Mouse (Mus musculus) neural tube, embryonic 12.5 days (tissue): ENCODE data around the gene Hmgn3. TPM values are rescaled to one million over a fixed set of nuclear protein-coding genes. Genes with fewer than 3 reads are reported as not detected.
A peak's percentile ranks its signal among the peaks of the same experiment; 100 is the strongest.
"Not testable (repeated sequence)": the region's sequence is repeated elsewhere in the genome, so short reads cannot be mapped to it uniquely, and the experiment has no call there.

ENCODE experiments used
- ATAC-seq: fragments of 200-750 bp; cut with Nextera tagmentation; 2 replicates; pipeline ENCODE4 v1.8.0; 2017; ENCODE audit warnings: low read depth, mild to moderate bottlenecking, moderate TSS enrichment, moderate library complexity; ENCODE audit not compliant: low FRiP score
- H3K27ac ChIP-seq: fragments of 300-500 bp; sonication (generic); 2 replicates; pipeline ENCODE4 v1.5.1; 2016
- H3K27me3 ChIP-seq: fragments of 300-500 bp; sonication (generic); replicated peaks from 2 replicates; pipeline ENCODE4 v1.6.1; 2016; ENCODE audit warnings: mild to moderate bottlenecking
- H3K36me3 ChIP-seq: fragments of 300-500 bp; sonication (generic); 2 replicates; pipeline ENCODE4 v1.6.1; 2016; ENCODE audit warnings: mild to moderate bottlenecking
- H3K4me1 ChIP-seq: fragments of 300-500 bp; sonication (generic); 2 replicates; pipeline ENCODE4 v1.6.1; 2016
- H3K4me2 ChIP-seq: fragments of 300-500 bp; sonication (generic); replicated peaks from 2 replicates; pipeline ENCODE4 v1.6.1; 2016; ENCODE audit warnings: mild to moderate bottlenecking
- H3K4me3 ChIP-seq: fragments of 300-500 bp; sonication (generic); 2 replicates; pipeline ENCODE4 v1.5.1; 2016
- H3K9ac ChIP-seq: fragments of 300-500 bp; sonication (generic); 2 replicates; pipeline ENCODE4 v1.6.1; 2016; ENCODE audit warnings: mild to moderate bottlenecking
- H3K9me3 ChIP-seq: fragments of 300-500 bp; sonication (generic); 2 replicates; pipeline ENCODE4 v1.6.1; 2016; ENCODE audit warnings: mild to moderate bottlenecking
- WGBS: fragments of 180-500 bp; shearing (Covaris S2); methylation state at CpG from one replicate; pipeline ENCODE4 v1.1.7; 2016; 5-methylcytosine and 5-hydroxymethylcytosine counted together
- polyA plus RNA-seq: library from polyadenylated mRNA; unstranded; fragments of >200 nt; fragmentation: Nextera tagmentation; extraction: Ambion mirVana; gene quantifications from 2 replicates; pipeline ENCODE4 v1.2.1, GENCODE M21; 2016

Hmgn3 gene
- 101 and 111 TPM in 2 replicates for polyA plus RNA-seq

DNA sequence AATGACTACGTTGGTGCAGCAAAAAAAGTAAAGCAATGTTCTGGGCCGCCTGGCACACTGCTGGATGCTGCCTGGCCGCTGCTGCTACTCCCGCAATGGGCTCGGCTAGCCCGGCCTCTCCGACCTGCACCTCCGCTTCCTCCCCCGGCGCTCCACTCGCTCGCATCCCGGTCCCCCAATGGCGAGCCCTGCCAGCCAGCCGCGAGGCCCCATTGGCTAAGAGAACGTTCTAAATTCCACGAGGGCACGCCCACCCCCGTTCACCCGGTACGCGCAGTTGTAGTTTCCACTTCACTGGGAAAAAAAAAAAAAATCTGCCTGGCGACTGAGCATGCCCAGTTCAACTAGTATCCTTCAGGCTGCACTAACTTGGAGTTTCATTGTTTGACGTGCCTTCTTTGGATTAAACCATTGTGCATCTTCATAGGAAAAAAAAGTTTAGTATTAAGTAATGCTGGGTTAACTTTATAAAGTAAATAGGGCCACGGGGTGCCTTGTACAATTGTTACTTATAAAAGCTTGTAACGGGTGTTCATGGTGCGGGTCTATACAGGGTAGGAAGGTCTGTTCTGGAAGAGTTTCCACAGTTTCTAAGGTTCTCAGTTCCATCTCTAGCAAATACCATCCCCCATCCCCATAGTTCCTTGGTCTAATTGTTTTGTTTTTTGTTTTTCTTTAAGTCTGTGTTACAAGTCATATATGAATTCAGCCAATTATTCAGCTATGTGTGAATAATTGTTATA lies at the start of gene Hmgn3:
Hmgn3 (minus strand) TSS at position 240 of the 743 bp plus-strand sequence.
- H3K27me3 ChIP-seq = no peaks in the 10 kb centered on the region
- 9% methylated on average over 28 of the region's 28 CpGs for WGBS
- no peak within 1 kb of the TSS for H3K27ac ChIP-seq
- H3K4me2 ChIP-seq = peak within 1 kb of the TSS; percentile 82
- no peaks in the 10 kb centered on the region for H3K36me3 ChIP-seq
- peak within 1 kb of the TSS; percentile 51 for H3K9ac ChIP-seq
- no peaks in the 10 kb centered on the region for H3K9me3 ChIP-seq
- peak; percentile 97 for ATAC-seq
- H3K4me1 ChIP-seq = 0 out of 2 replicates have a peak, but pooled peaks cover 3% of the 10 kb centered on the region
- peak within 1 kb of the TSS; percentile 56 for H3K4me3 ChIP-seq

DNA sequence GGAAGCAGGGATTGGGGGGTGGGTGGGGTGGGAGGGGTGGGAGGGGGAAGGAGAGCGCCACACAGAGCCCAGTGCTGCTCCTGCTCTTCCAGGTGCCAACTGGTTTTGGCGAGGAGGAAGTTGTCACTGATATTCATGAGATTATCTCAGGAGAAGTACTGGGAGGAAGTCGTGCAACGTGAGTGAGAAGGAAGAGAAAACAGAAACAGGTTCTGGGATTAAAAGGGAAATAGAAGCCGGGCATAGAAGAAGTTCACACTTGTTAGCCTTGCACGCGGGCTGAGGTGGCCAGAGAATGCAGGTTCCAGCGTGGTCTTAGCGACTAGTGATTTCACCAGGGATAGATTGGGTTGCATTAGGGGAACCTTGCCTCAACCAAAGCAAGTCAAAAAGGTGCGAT lies 49.3 kb upstream of the Hmgn3 start:
- no peak for ATAC-seq
- Histone ChIP-seq H3K27me3 (no peaks in the 10 kb centered on the region), H3K4me2 (no peak overlapping the region), H3K9ac (no peak overlapping the region), H3K9me3 (no peaks in the 10 kb centered on the region), H3K4me3 (no peak overlapping the region), H3K27ac (no peak overlapping the region), H3K4me1 (no peaks in the 10 kb centered on the region; the same call in 1 of the 2 replicates), H3K36me3 (no peaks in the 10 kb centered on the region)
- WGBS = 86% methylated on average over 10 of the region's 10 CpGs

DNA sequence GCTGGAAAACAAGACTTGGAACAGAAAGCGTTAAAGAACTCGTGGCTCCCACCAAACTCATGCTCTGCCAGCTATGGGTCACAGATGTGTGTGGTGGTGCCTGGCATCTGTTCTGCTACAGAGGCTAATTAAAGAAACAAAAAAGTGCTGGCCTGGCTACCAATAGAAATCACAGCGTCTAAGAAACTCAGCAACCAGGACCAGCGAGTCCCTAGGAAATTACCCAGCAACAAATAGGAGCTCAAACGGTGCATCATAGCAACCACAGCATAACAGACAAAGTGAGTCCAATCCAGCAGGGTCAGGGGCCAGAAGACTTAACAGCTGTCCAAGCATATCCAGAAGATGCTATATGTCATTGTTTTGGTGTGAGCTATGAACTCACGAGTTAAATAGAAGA lies 48.5 kb upstream of the Hmgn3 start:
- Histone ChIP-seq H3K4me3 (no peak overlapping the region), H3K4me2 (no peak overlapping the region), H3K27me3 (no peaks in the 10 kb centered on the region), H3K9me3 (no peaks in the 10 kb centered on the region), H3K27ac (no peak overlapping the region), H3K9ac (no peak overlapping the region), H3K4me1 (no peaks in the 10 kb centered on the region; the same call in 1 of the 2 replicates), H3K36me3 (no peaks in the 10 kb centered on the region)
- WGBS = 36% methylated on average over 6 of the region's 6 CpGs
- no peak for ATAC-seq

DNA sequence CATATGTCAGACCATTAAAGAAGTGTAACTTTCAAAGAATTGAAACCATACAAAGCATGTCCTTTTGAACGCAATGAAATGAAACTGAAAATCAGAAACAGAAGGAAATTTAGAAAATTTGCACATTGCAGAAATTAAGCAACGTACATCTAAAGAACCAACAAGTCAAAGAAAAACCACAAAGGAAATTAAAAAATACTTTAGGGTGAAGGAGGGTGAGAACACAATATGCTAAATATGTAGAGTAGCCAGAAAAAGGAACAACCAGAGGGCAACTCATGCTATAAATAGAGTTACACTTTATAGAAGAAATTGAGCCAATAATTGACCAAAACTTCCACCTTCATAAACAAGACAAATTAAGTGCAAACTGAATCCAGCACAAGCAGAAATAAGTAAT lies 41.3 kb upstream of the Hmgn3 start:
- H3K4me3 ChIP-seq = no peak overlapping the region

DNA sequence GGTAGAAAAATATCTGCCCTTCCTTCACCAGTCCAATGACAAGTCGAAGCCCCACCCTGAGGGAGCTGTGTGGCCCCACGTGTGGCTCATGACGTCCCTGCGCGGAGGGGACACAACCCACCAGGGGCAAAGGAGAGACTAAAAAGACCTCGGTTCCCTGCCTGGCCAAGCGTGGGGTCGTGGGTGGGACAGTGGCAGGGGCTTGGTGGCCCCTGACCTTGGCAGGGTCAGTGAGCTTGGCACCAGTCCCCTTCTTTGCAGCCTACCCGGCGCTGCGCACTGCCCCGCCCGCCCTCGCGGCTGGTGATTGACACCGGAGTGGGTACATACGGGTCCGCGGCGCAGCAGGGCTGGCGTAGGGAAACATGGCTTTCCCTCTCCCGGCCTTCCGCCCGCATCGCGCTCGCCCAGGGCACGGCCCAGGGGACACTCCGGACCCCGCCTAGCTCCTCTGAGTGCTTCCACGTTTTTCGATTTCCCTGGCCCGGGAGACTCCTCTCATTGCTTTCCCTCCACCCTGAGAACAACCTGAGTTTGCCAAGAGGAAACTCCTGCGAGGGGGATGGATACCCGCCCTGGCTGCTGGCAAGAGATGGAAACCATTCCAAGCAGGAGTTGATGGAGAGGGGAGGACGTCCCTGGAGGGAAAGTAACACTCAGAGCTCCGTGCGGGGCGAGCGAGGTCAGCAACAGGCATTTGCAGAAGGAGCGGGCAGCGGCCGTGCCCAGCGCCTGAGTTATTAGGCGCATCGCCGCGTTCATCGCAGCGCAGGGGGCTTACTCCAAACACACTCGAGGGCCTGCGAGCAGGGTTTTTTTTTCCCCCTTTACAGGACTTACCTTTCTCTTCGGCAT lies 667 bp downstream of the Hmgn3 start:
- H3K4me3 ChIP-seq = peak overlapping the region; percentile 56
- peak; percentile 88 for ATAC-seq
- peak overlapping the region; percentile 82 for H3K4me2 ChIP-seq
- H3K4me1 ChIP-seq = 0 out of 2 replicates have a peak, but pooled peaks cover 3% of the 10 kb centered on the region
- H3K27me3 ChIP-seq = no peaks in the 10 kb centered on the region
- H3K36me3 ChIP-seq = no peaks in the 10 kb centered on the region
- 0 out of 2 replicates have a peak, but pooled peaks cover 3% of the 10 kb centered on the region for H3K9me3 ChIP-seq
- WGBS = 3% methylated on average over 53 of the region's 53 CpGs
- H3K27ac ChIP-seq = no peak overlapping the region
- H3K9ac ChIP-seq = peak overlapping the region; percentile 51

More for the DNA sequence above, 41.3 kb upstream of the Hmgn3 start:
- H3K36me3 ChIP-seq = no peaks in the 10 kb centered on the region
- no peaks in the 10 kb centered on the region for H3K27me3 ChIP-seq
- H3K27ac ChIP-seq = no peak overlapping the region
- H3K9ac ChIP-seq = no peak overlapping the region
- WGBS = 84% methylated on average over 2 of the region's 2 CpGs
- H3K9me3 ChIP-seq = no peaks in the 10 kb centered on the region
- H3K4me2 ChIP-seq = no peak overlapping the region
- no peaks in the 10 kb centered on the region for H3K4me1 ChIP-seq
- ATAC-seq = no peak

DNA sequence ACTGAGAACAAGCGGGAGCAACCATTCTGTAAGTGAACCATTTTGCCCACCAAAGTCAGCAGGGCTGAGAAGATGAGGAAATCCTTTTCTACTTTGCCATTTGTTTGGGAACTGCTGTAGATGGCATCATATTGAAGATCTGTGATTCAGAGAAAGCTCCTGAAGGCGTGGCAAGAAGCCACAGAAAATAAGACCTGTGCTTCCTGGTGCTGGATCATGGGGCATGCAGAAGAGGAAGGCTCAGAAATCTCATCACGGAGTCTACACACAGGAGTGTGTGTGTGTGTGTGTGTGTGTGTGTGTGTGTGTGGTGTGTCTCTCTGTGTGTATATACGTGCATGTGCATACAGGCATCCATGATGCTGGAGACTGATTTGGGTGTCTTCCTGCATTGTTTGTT lies 16.7 kb downstream of the Hmgn3 start:
- no peak overlapping the region for H3K27ac ChIP-seq
- no peaks in the 10 kb centered on the region for H3K9me3 ChIP-seq
- no peak overlapping the region for H3K9ac ChIP-seq
- H3K4me1 ChIP-seq = no peaks in the 10 kb centered on the region
- ATAC-seq = no peak
- no peaks in the 10 kb centered on the region for H3K27me3 ChIP-seq
- no peak overlapping the region for H3K4me3 ChIP-seq
- no peak overlapping the region for H3K4me2 ChIP-seq
- WGBS = 93% methylated on average over 4 of the region's 4 CpGs
- H3K36me3 ChIP-seq = no peaks in the 10 kb centered on the region

DNA sequence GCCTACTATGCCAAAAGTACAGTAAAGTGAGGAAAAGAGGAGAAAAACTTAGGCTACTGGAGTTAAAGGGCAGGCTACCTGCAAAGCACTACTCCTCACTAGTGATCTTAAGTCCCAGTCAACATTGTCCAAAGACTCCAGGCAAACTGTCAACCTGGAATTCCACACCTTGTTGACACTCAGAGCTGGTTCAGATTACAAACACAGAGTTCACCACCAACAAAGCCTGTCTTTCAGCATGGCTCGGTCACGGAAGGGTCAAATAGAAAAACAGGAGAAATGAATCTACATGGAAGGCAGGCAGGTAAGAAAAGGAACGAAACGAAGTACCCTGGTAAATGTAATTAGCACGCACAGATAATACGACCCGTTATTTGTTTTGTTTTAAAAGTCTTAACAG lies 18.6 kb downstream of the Hmgn3 start:
- Histone ChIP-seq H3K4me1 (no peaks in the 10 kb centered on the region), H3K4me3 (no peak overlapping the region), H3K9ac (no peak overlapping the region), H3K9me3 (no peaks in the 10 kb centered on the region), H3K36me3 (no peaks in the 10 kb centered on the region; the same call in 1 of the 2 replicates), H3K27me3 (no peaks in the 10 kb centered on the region), H3K4me2 (no peak overlapping the region), H3K27ac (no peak overlapping the region)
- no peak for ATAC-seq
- WGBS = 80% methylated on average over 7 of the region's 7 CpGs

DNA sequence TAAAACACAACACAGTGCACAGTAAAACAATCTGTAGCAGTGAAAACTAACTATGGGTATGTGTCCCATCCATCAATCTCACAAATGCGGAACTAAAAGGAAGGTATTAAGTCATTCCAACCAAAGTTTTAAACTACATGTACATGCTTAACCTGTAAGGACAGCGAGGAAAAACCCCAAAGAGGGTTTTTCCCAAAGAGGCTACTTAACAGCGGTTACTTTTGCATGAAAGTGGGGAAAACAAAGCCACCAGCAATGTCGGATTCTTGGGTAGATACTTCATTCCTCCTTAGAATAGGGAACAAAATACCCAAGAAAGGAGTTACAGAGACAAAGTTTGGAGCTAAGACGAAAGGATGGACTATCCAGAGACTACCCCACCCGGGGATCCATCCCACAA lies 20.0 kb downstream of the Hmgn3 start:
- not testable (repeated sequence) for H3K27ac ChIP-seq, H3K36me3 ChIP-seq, H3K4me1 ChIP-seq, H3K4me2 ChIP-seq, H3K9me3 ChIP-seq, H3K4me3 ChIP-seq, ATAC-seq, H3K27me3 ChIP-seq, H3K9ac ChIP-seq
- WGBS = 84% methylated on average over 6 of the region's 6 CpGs

DNA sequence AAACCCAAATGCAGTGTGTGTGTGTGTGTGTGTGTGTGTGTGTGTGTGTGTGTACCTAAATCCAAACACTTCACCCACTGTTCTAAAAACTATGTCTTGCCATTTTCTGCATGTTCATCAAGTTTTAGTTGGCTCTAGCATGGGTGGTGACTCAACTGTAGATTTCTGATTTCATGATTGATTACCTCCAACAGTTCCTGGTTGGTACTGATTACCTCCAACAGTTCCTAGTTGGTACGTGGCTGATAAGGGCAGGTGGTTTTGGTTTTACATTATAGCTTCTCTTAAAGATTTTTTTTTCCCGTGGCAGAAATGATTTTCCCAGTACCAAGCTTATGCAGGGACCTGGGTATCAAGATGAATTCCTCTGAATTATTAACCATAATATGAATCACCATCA lies 27.3 kb downstream of the Hmgn3 start:
- H3K9ac ChIP-seq = no peak overlapping the region
- H3K4me2 ChIP-seq = no peak overlapping the region
- no peak for ATAC-seq
- H3K9me3 ChIP-seq = no peaks in the 10 kb centered on the region
- H3K27me3 ChIP-seq = no peaks in the 10 kb centered on the region
- 86% methylated on average over 2 of the region's 2 CpGs for WGBS
- H3K36me3 ChIP-seq = no peaks in the 10 kb centered on the region; the same call in 1 of the 2 replicates
- H3K4me3 ChIP-seq = no peak overlapping the region
- no peaks in the 10 kb centered on the region for H3K4me1 ChIP-seq
- no peak overlapping the region for H3K27ac ChIP-seq

DNA sequence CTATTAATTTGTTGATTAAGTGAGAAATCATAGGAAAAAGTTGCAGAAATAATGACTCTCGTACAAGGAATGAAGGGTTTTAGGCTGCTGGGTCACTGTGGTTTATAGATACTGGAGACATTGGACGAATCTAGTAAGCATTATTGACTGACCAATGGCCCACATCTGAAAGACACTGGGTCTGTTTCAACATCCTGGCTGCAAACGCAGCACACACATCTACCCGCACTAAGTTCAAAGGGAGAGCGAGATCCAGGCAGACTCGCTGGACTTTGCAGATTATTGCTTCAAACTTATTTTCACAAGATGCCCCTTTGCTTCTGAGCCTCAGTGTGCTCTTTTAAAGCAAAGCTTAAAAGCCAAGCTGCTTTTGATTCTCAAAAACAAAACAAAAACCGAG lies 29.0 kb downstream of the Hmgn3 start:
- no peaks in the 10 kb centered on the region for H3K36me3 ChIP-seq
- WGBS = 89% methylated on average over 7 of the region's 7 CpGs
- no peak overlapping the region for H3K4me2 ChIP-seq
- no peak overlapping the region for H3K4me3 ChIP-seq
- no peaks in the 10 kb centered on the region for H3K9me3 ChIP-seq
- H3K9ac ChIP-seq = no peak overlapping the region
- ATAC-seq = no peak
- no peak overlapping the region for H3K27ac ChIP-seq
- no peaks in the 10 kb centered on the region for H3K4me1 ChIP-seq
- H3K27me3 ChIP-seq = no peaks in the 10 kb centered on the region

DNA sequence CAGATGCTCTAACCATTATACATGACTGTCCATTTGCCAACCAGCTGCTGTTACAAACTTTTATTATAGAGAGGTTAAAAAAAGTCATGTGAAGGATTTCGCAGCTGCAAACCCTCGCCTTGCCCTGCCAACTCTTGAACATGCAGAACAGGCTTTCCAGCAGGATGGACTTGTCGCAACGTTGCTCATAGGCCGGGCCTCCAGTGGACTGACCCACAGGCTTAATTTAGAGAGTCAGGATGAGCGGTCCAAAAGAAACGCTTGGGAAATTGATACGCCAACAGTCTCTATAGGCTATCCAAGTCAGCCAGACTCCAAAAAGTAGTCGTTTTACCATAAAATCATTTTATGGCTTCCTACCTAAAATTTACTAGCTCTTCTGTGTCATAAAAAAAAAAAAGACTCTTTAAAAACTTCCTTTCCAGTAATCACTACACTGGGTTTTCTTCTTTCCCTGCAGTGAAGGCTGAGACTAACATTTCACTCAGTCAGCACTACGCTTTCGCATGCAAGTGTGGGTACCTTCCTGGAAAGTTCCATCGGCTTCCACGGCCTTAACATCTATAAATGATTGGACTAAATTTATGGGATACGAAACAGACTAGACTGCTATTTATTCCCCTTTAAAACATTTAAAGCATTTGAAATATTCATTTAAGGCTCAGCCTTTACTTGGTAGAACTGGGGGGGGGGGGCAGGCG lies 29.6 kb downstream of the Hmgn3 start:
- no peaks in the 10 kb centered on the region for H3K27me3 ChIP-seq
- H3K4me2 ChIP-seq = no peak overlapping the region
- 89% methylated on average over 15 of the region's 15 CpGs for WGBS
- no peak for ATAC-seq
- H3K9ac ChIP-seq = no peak overlapping the region
- no peaks in the 10 kb centered on the region for H3K36me3 ChIP-seq
- no peaks in the 10 kb centered on the region for H3K4me1 ChIP-seq
- H3K27ac ChIP-seq = no peak overlapping the region
- H3K4me3 ChIP-seq = no peak overlapping the region
- no peaks in the 10 kb centered on the region for H3K9me3 ChIP-seq

DNA sequence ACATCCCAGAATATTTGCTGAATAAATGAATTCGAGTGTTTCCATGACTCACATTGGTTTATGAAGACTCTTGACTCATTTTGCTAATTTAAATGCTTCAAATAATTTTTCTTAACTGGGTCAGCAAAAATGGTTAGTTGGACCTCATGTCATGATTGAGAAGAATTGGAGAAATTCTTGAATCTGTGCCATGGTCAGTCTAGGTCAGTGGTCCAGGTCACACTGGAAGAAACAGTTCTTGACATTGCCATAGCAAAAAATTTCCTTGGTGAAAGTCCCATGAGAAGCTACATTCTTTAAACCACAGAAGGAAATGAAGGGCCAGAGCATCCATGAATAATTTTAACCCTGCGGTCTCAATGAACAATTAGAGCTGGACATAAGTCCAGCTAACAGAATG lies 30.8 kb downstream of the Hmgn3 start:
- 91% methylated on average over 2 of the region's 2 CpGs for WGBS
- no peak for ATAC-seq
- no peaks in the 10 kb centered on the region for H3K27me3 ChIP-seq
- no peaks in the 10 kb centered on the region for H3K4me1 ChIP-seq
- no peaks in the 10 kb centered on the region for H3K9me3 ChIP-seq
- H3K27ac ChIP-seq = no peak overlapping the region
- no peak overlapping the region for H3K9ac ChIP-seq
- H3K36me3 ChIP-seq = peaks cover 4% of the 10 kb centered on the region; the same call in 1 of the 2 replicates
- no peak overlapping the region for H3K4me3 ChIP-seq
- H3K4me2 ChIP-seq = no peak overlapping the region
